Mouse (Mus musculus): Measurements from ENCODE around the gene Dync1h1.
"Not testable (repeated sequence)": the region's sequence is repeated elsewhere in the genome, so short reads cannot be mapped to it uniquely, and the experiment has no call there.

Gene Dync1h1

DNA sequence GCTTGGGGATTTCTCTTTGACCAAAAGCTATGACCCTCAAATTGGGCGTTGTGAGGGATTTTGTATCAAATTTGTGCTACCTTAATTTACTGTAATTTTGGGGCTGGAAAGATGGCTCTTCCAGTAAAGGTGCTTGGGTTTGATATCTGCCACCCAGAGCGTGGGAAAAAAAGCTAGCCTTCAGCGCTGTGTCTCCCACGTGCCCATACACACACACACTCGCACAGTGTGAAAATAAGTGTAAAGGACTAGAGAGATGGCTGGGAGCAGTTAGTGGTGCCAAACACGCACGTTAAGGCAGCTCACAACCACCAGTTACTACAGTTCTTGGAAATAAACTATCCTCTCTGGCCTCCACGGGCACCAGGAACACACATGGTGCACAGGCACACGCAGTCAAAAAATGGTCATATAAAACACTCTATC lies 95.7 kb downstream of the Dync1h1 start:
- no peak for DNase-seq

DNA sequence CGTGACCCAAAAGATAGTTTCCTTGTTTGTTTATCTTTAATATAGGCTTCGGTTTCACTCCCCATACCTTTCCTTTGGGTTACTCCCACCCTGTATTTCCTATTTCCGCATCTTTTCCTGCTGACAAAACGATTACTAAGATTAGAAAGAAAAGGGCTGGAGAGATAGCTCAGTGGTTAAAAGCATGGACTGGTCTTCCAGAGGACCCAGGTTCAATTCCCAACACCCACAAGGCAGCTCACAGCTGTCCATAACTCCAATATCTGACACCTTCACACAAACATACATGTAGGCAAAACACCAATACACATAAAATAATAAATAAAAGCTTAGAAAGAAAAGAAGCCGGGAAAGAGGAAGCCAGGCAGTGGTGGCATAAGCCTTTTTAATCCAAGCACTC lies 96.2 kb downstream of the Dync1h1 start:
- DNase-seq = no peak

DNA sequence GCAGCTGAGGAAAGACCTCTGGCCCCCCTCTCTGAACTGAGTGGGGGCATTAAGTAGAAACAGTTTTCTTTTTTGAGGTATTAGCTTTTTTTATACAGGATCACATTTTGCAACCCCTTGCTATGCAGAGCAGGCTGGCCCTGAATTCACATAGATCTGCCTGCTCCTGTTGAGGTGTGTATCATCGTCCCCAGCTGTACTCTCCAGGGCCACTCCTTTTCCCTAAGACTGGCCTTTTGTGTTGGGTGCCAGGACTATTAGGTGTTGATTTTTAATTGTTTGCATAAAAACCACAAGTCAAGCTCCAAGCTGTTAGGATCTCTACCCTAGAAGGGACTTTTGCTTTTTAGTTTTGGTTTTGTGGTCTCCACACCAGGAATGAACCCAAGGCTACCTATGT lies 96.8 kb downstream of the Dync1h1 start:
- DNase-seq = no peak

GRCm38 (mm10) chr12:110698523-110699170 lies 97.4 kb downstream of the Dync1h1 start:
- DNase-seq = no peak

GRCm38 (mm10) chr12:110699171-110699547 lies 97.9 kb downstream of the Dync1h1 start:
- no peak for DNase-seq

- DNase-seq = no peak
Measured at GRCm38 (mm10) chr12:110700730-110701129, 99.5 kb downstream of the Dync1h1 start.

DNA sequence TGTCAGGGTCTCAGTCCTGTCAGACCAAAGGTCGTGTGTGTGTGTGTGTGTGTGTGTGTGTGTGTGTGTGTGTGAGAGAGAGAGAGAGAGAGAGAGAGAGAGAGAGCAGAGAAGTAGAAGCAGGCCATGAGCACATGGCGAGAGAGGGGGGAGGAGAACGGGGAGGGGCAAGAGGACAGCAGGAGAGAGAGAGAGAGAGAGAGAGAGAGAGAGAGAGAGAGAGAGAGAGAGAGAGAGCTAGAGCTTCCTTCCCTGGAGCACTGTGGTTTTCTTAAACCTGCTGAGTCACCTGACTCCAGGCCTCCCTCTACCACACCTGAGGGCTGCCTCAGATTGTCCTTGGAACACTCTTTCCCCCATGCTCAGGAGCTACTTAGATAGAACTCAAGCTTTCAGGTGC lies 100.1 kb downstream of the Dync1h1 start:
- not testable (repeated sequence) for DNase-seq

GRCm38 (mm10) chr12:110702556-110702955 lies 101.3 kb downstream of the Dync1h1 start, which contains the start of gene Hsp90aa1:
Gene Hsp90aa1 (minus strand): TSS chr12:110702728.
- no peak for DNase-seq

GRCm38 (mm10) chr12:110703008-110703471 lies 101.8 kb downstream of the Dync1h1 start:
- peak; percentile 72 to 78 for DNase-seq

GRCm38 (mm10) chr12:110703682-110704081 lies 102.4 kb downstream of the Dync1h1 start:
- DNase-seq = no peak

- DNase-seq = not testable (repeated sequence)
Measured at GRCm38 (mm10) chr12:110705419-110705818, 104.2 kb downstream of the Dync1h1 start.

DNA sequence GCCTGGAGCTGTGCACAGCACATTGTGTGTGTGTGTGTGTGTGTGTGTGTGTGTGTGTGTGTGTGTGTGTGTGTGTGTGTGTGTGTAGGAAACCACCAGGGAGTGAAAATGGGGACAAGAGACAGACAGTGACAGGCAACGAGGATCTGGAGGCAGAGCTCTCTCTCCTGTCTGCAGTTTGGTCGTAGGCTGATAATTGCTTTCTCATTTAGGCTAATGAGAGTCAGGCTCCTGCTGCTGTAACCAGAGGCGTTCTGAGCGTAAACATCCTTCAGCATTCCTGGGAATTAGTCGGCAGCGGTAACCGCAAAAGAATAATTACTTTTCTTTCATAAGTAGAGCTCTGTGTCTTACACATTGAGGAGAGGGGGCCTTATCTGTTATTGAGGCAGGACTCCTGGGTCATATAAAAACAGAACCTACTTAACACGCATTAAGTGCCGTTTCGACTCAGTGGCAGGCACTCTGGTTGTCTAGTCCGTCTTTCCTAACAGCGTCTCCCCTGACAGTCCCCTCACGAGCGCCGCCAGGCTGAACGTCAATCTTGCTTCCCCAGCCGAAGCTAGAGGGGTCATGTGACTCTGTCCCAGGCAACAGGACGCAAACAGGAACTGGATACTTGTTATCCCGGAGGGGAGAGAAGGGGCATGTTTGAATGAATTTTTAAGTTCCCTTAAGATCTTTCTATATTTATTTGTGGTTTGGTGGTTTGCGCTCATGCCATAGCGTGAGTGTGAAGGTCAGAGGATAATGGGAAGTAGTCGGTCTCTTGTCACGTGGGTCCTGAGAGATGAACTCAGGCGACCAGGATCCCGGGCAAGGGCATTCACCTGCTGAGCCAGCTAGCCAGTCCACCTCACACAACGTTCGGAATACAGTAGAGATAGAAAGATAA lies 105.3 kb downstream of the Dync1h1 start:
- peak; percentile 55 to 56 for DNase-seq

DNA sequence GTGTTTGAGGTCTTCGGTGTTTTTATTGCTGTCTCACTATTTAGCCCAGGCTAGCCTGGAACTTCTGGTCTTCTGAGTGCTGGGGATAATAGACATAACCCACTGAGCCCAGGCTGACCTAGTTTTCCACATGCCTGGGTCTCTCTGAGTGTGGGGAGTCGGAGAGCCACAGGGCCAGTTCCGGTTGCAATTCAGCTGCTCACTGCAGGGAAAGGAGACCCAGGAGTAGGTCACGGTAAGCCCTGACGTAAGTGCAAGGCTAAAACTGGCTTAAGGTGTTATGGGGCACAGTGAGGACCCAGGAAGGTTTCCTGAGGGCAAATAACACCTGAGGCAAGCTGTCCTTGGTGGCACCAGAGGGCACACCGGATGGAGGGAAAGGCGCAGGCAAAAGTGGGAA lies 106.2 kb downstream of the Dync1h1 start:
- DNase-seq = no peak

- no peak for DNase-seq
Measured at GRCm38 (mm10) chr12:110711270-110711669, 110.0 kb downstream of the Dync1h1 start.

DNA sequence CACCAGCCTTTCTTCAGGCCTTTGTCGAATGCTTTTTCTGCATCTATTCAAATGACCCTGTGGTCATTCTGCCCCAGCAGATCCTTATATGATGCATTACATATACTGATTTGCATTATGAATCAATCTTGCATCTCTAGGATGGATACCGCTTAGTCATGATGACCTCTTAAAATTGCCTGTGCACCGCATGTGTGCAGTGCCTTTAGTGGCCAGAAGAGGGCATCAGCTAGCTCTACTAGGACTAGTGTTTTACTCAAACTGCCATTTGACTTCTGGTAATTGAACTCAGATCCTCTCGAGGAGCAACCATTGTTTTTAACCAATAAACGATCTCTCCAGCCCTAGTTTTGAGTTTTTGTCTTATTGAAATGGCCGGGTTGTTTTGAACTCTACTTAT lies 112.5 kb downstream of the Dync1h1 start:
- DNase-seq = no peak

- no peak for DNase-seq
Measured at GRCm38 (mm10) chr12:110714215-110714614, 113.0 kb downstream of the Dync1h1 start.

DNA sequence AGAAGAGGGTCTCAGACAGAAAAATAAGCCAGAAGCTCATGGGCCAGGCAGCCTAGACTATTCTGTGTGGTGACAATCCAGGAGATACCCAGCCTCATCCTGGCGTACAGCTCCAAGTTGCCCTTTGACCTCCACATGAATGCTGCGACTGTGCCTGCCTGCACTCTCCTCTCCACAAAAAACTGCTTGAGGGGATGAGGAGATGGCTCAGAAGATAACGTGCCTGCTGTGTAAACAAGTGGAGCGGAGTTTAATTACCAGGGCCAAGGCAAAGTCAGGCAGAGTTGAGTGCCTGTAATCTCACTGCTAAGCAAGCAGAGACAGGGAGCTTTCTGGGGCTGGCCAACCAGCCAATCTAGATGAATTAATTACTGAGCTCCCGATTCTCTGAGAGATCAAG lies 114.8 kb downstream of the Dync1h1 start:
- no peak for DNase-seq

All from thymus, postnatal 36 days (tissue).